Mouse (Mus musculus) limb, embryonic 13.5 days (tissue): ENCODE results near the gene Ppp3r2. TPM values are rescaled to one million over a fixed set of nuclear protein-coding genes. Genes with fewer than 3 reads are reported as not detected.

ENCODE experiments used
- ATAC-seq: fragments of 200-750 bp; cut with Nextera tagmentation; 2 replicates; pipeline ENCODE4 v1.8.0; 2017; ENCODE audit warnings: low read depth, moderate number of reproducible peaks, moderate TSS enrichment; ENCODE audit not compliant: low FRiP score
- H3K27ac ChIP-seq: fragments of 300-500 bp; sonication (generic); 2 replicates; pipeline ENCODE4 v1.5.1; 2015; ENCODE audit warnings: inconsistent platforms, mild to moderate bottlenecking, moderate library complexity
- H3K27me3 ChIP-seq: fragments of 300-500 bp; sonication (generic); 2 replicates; pipeline ENCODE4 v1.6.1; 2015; ENCODE audit warnings: mild to moderate bottlenecking, inconsistent platforms
- H3K36me3 ChIP-seq: fragments of 300-500 bp; sonication (generic); 2 replicates; pipeline ENCODE4 v1.6.1; 2015; ENCODE audit warnings: inconsistent platforms, mild to moderate bottlenecking, moderate library complexity
- H3K4me1 ChIP-seq: fragments of 300-500 bp; sonication (generic); 2 replicates; pipeline ENCODE4 v1.6.1; 2015; ENCODE audit warnings: inconsistent platforms
- H3K4me2 ChIP-seq: fragments of 300-500 bp; sonication (generic); replicated peaks from 2 replicates; pipeline ENCODE4 v1.6.1; 2015; ENCODE audit warnings: inconsistent platforms, mild to moderate bottlenecking, moderate library complexity
- H3K4me3 ChIP-seq: fragments of 300-500 bp; sonication (generic); 2 replicates; pipeline ENCODE4 v1.5.1; 2015; ENCODE audit warnings: moderate library complexity, mild to moderate bottlenecking, inconsistent platforms
- H3K9ac ChIP-seq: fragments of 300-500 bp; sonication (generic); 2 replicates; pipeline ENCODE4 v1.6.1; 2015; ENCODE audit warnings: mild to moderate bottlenecking, inconsistent platforms
- H3K9me3 ChIP-seq: fragments of 300-500 bp; sonication (generic); 2 replicates; pipeline ENCODE4 v1.6.1; 2016; ENCODE audit warnings: inconsistent platforms
- WGBS: fragments of 180-500 bp; shearing (Covaris S2); methylation state at CpG from one replicate; pipeline ENCODE4 v1.1.7; 2015; 5-methylcytosine and 5-hydroxymethylcytosine counted together
- polyA plus RNA-seq: library from polyadenylated mRNA; unstranded; fragments of >200 nt; fragmentation: Nextera tagmentation; extraction: Ambion mirVana; gene quantifications from 2 replicates; pipeline ENCODE4 v1.2.1, GENCODE M21; 2015

Gene Ppp3r2
- polyA plus RNA-seq, 1 experiment from 2014 or later = 0.24 TPM

DNA sequence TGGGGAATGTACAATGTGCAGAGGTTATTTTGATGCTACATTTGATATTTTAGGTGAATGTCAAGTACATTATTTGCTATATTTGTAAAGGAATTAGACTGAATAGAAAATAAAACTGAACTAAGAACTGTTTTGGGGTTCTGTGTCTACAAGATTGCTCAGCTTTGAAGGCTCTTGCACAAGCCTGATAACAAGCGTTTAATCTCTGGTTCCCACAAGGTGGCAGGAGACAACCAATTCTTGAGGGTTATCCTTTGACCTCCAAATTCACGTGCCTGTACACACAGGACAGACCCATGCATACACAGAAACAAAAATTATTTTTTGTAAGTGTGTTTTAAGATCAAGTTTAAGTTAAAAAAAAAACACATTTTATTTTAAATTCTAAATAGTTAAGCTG, 41.9 kb downstream of the Ppp3r2 start:
- no peaks in the 10 kb centered on the region for H3K9me3 ChIP-seq
- no peak for ATAC-seq
- H3K27ac ChIP-seq = no peak overlapping the region
- no peak overlapping the region for H3K4me3 ChIP-seq
- H3K9ac ChIP-seq = no peak overlapping the region
- peaks cover 78% of the 10 kb centered on the region for H3K36me3 ChIP-seq
- no peaks in the 10 kb centered on the region for H3K4me1 ChIP-seq
- H3K4me2 ChIP-seq = no peak overlapping the region
- H3K27me3 ChIP-seq = no peaks in the 10 kb centered on the region
- WGBS = 84% methylated on average over 2 of the region's 2 CpGs

DNA sequence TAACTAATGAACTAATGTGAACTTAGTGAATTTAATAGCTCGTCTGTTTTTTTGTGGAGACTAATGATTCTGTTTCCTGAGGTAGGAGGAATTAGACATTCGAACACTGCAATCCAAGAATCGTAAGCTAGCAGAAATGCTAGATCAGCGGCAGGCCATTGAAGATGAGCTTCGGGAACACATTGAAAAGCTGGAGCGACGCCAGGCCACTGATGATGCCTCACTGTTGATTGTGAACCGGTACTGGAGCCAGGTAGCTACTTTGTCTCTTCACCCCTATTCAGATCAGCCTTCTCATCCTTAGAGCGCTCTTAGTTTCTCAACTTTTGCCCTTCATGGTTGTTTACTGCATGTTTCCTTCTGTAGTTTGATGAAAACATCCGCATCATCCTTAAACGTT, 44.0 kb downstream of the Ppp3r2 start:
- Histone ChIP-seq H3K27me3 (no peaks in the 10 kb centered on the region), H3K4me1 (peaks cover 12% of the 10 kb centered on the region), H3K27ac (no peak overlapping the region), H3K36me3 (peaks cover 70% of the 10 kb centered on the region), H3K4me2 (no peak overlapping the region), H3K9ac (no peak overlapping the region), H3K9me3 (no peaks in the 10 kb centered on the region), H3K4me3 (no peak overlapping the region)
- no peak for ATAC-seq
- 93% methylated on average over 11 of the region's 11 CpGs for WGBS

- Histone ChIP-seq H3K4me1 (peaks cover 12% of the 10 kb centered on the region), H3K9ac (peak overlapping the region; percentile 90), H3K36me3 (peaks cover 31% of the 10 kb centered on the region), H3K4me3 (peak overlapping the region; percentile 91), H3K27me3 (no peaks in the 10 kb centered on the region), H3K27ac (peak overlapping the region; percentile 88), H3K9me3 (no peaks in the 10 kb centered on the region), H3K4me2 (peak overlapping the region; percentile 85)
- ATAC-seq = peak; percentile 69; the same call in 1 of the 2 replicates
- under 1% methylated on average over 29 of the region's 30 CpGs for WGBS
These were observed 49.7 kb downstream of the Ppp3r2 start for GRCm38 (mm10) chr4:49632139-49632481.

GRCm38 (mm10) chr4:49631319-49632138, 50.3 kb downstream of the Ppp3r2 start, which contains the start of gene Rnf20:
TSS of gene Rnf20 (plus strand) at chr4:49632006.
- H3K36me3 ChIP-seq = peaks cover 25% of the 10 kb centered on the region
- H3K4me2 ChIP-seq = peak within 1 kb of the TSS; percentile 85
- H3K9ac ChIP-seq = peak within 1 kb of the TSS; percentile 90
- WGBS = 4% methylated on average over 37 of the region's 37 CpGs
- peak within 1 kb of the TSS; percentile 91 for H3K4me3 ChIP-seq
- peak within 1 kb of the TSS; percentile 88 for H3K27ac ChIP-seq
- H3K27me3 ChIP-seq = no peaks in the 10 kb centered on the region
- peak; percentile 97 for ATAC-seq
- H3K9me3 ChIP-seq = no peaks in the 10 kb centered on the region
- H3K4me1 ChIP-seq = peaks cover 12% of the 10 kb centered on the region

DNA sequence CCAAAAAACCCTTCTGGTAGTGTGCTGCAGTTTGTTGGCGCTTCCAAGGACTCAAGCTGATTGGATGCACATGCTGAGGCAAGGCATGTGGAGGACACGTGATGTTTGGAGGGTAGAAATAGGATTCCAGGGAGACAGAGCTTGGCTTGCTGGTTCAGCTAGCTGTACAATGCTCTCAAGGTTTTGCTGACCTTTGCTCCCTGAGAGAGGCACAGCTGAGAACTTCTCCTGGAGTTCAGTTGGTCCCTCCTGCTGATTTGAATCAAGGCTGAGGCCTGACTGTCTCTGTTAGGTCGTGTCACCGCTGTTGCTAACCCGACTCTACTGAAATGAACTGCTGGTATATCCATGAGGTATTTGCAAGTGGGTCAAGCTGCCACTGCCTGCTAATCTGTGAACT, 52.9 kb downstream of the Ppp3r2 start:
- Histone ChIP-seq H3K4me2 (no peak overlapping the region), H3K27me3 (no peaks in the 10 kb centered on the region), H3K9ac (no peak overlapping the region), H3K4me1 (peaks cover 10% of the 10 kb centered on the region), H3K36me3 (no peaks in the 10 kb centered on the region; the same call in 1 of the 2 replicates), H3K9me3 (no peaks in the 10 kb centered on the region), H3K27ac (no peak overlapping the region), H3K4me3 (no peak overlapping the region)
- WGBS = 82% methylated on average over 5 of the region's 5 CpGs
- no peak for ATAC-seq

Other genes starting within 250 kb of the Ppp3r2 start
- 0.10 TPM in 1 of 2 replicates, not detected in the other for gene Acnat1, start 208.1 kb downstream of the Ppp3r2 start, polyA plus RNA-seq
- gene Baat, start 175.5 kb downstream of the Ppp3r2 start, polyA plus RNA-seq = 0.11 TPM in 1 of 2 replicates, not detected in the other
- 87.0 and 87.1 TPM in 2 replicates for gene Mrpl50, start 160.9 kb downstream of the Ppp3r2 start, polyA plus RNA-seq
- gene Zfp189, start 160.8 kb downstream of the Ppp3r2 start, polyA plus RNA-seq = 11.7 and 14.0 TPM in 2 replicates
- gene Aldob, start 132.5 kb downstream of the Ppp3r2 start, polyA plus RNA-seq = 0.20 and 0.70 TPM in 2 replicates
- gene Tmem246, start 84.1 kb downstream of the Ppp3r2 start, polyA plus RNA-seq = 32.0 and 34.1 TPM in 2 replicates
- 54.1 and 56.5 TPM in 2 replicates for gene Rnf20, start 50.0 kb downstream of the Ppp3r2 start, polyA plus RNA-seq
- gene Grin3a, start 163.7 kb upstream of the Ppp3r2 start, polyA plus RNA-seq = 4.2 and 4.5 TPM in 2 replicates